Mouse (Mus musculus): ENCODE results near the gene 5330417C22Rik.
A peak's percentile ranks its signal among the peaks of the same experiment; 100 is the strongest.

Gene 5330417C22Rik

GRCm38 (mm10) chr3:108528489-108528888 is 7.8 kb downstream of the 5330417C22Rik start:
- DNase-seq: no peak

- no peak for DNase-seq
Observed at GRCm38 (mm10) chr3:108523415-108523814, 12.9 kb downstream of the 5330417C22Rik start.

- DNase-seq: no peak
Observed at GRCm38 (mm10) chr3:108518276-108518675, 18.1 kb downstream of the 5330417C22Rik start.

GRCm38 (mm10) chr3:108513465-108513864 is 22.9 kb downstream of the 5330417C22Rik start:
- DNase-seq: no peak

GRCm38 (mm10) chr3:108510716-108511483 is 25.4 kb downstream of the 5330417C22Rik start:
- DNase-seq: no peak

GRCm38 (mm10) chr3:108510156-108510555 is 26.2 kb downstream of the 5330417C22Rik start:
- DNase-seq: no peak

- DNase-seq: no peak
Observed at GRCm38 (mm10) chr3:108508745-108509474, 27.4 kb downstream of the 5330417C22Rik start.

GRCm38 (mm10) chr3:108503908-108504307 is 32.4 kb downstream of the 5330417C22Rik start:
- DNase-seq: no peak

GRCm38 (mm10) chr3:108501411-108501810 is 34.9 kb downstream of the 5330417C22Rik start:
- peak in 1 of 2 experiments; percentile 15 for DNase-seq

- DNase-seq: peak; percentile 30 to 68
Observed at GRCm38 (mm10) chr3:108499826-108500225, 36.5 kb downstream of the 5330417C22Rik start.

- no peak for DNase-seq
Observed at GRCm38 (mm10) chr3:108497602-108498001, 38.7 kb downstream of the 5330417C22Rik start.

- no peak for DNase-seq
Observed at GRCm38 (mm10) chr3:108495486-108495885, 40.9 kb downstream of the 5330417C22Rik start.

- DNase-seq: peak in 1 of 2 experiments; percentile 5
Observed at GRCm38 (mm10) chr3:108494861-108495474, 41.4 kb downstream of the 5330417C22Rik start.

- DNase-seq: no peak
Observed at GRCm38 (mm10) chr3:108489968-108490367, 46.4 kb downstream of the 5330417C22Rik start.

- DNase-seq: peak in 1 of 2 experiments; percentile 14
Observed at GRCm38 (mm10) chr3:108484749-108485148, 51.6 kb downstream of the 5330417C22Rik start.

GRCm38 (mm10) chr3:108478800-108479199 is 57.5 kb downstream of the 5330417C22Rik start:
- DNase-seq: no peak

- DNase-seq: peak; percentile 87 to 93
Observed at GRCm38 (mm10) chr3:108476761-108477619, 59.3 kb downstream of the 5330417C22Rik start.

GRCm38 (mm10) chr3:108475496-108475895 is 60.8 kb downstream of the 5330417C22Rik start:
- peak in 1 of 2 experiments; percentile 9 for DNase-seq

- DNase-seq: no peak
Observed at GRCm38 (mm10) chr3:108474969-108475368, 61.4 kb downstream of the 5330417C22Rik start.

GRCm38 (mm10) chr3:108467760-108468159 is 68.6 kb downstream of the 5330417C22Rik start:
- DNase-seq: peak in 1 of 2 experiments; percentile 8

GRCm38 (mm10) chr3:108466425-108466824 is 69.9 kb downstream of the 5330417C22Rik start:
- peak; percentile 75 to 85 for DNase-seq

- peak; percentile 80 to 84 for DNase-seq
Observed at GRCm38 (mm10) chr3:108458866-108459265, 77.5 kb downstream of the 5330417C22Rik start.

Data from kidney, postnatal 25 days (tissue).